Mouse (Mus musculus): ENCODE measurements at regions not wholly inside any gene's neighbourhood (a gene's known extent, or its start where the extent isn't known, plus 50 kb on each side); places are given as distances from the start of the nearest gene placed in this dataset.

- H3K36me3 ChIP-seq (ENCODE audit: control insufficient read depth, insufficient read depth, low read length), result no peaks in the 10 kb centered on the region
- peaks cover 8% of the 10 kb centered on the region for H3K27me3 ChIP-seq (ENCODE audit: control insufficient read depth, insufficient read depth, low read length)
- H3K4me2 ChIP-seq, result peak overlapping the region; percentile 14; the same call in 1 of the 2 replicates
- H3K27ac ChIP-seq (ENCODE audit: low read depth, low read length), result peak overlapping the region; percentile 62
- ATAC-seq (replicated peaks; ENCODE audit: insufficient number of reproducible peaks, low FRiP score, low TSS enrichment), result no peak
- H3K4me3 ChIP-seq (ENCODE audit: low read depth, low read length), result no peak overlapping the region
- H3K4me1 ChIP-seq (ENCODE audit: control insufficient read depth, insufficient read depth, low read length), result peaks cover 5% of the 10 kb centered on the region
- no peak overlapping the region for H3K9ac ChIP-seq (ENCODE audit: low read depth, low read length)
- WGBS (ENCODE audit: insufficient replicate concordance), result 54% methylated on average over 5 of the region's 5 CpGs
- H3K9me3 ChIP-seq (replicated peaks; ENCODE audit: control insufficient read depth, low read length), result no peaks in the 10 kb centered on the region
Measured at GRCm38 (mm10) chrX:99291965-99292364, 156.0 kb downstream of the Efnb1 start.

GRCm38 (mm10) chrX:99291423-99291963 is 155.6 kb downstream of the Efnb1 start:
- H3K4me1 ChIP-seq (ENCODE audit: control insufficient read depth, insufficient read depth, low read length), result peaks cover 5% of the 10 kb centered on the region
- H3K9me3 ChIP-seq (replicated peaks; ENCODE audit: control insufficient read depth, low read length), result no peaks in the 10 kb centered on the region
- H3K4me3 ChIP-seq (ENCODE audit: low read depth, low read length), result no peak overlapping the region
- H3K36me3 ChIP-seq (ENCODE audit: control insufficient read depth, insufficient read depth, low read length), result no peaks in the 10 kb centered on the region
- peak overlapping the region; percentile 62 for H3K27ac ChIP-seq (ENCODE audit: low read depth, low read length)
- H3K9ac ChIP-seq (ENCODE audit: low read depth, low read length), result no peak overlapping the region
- H3K4me2 ChIP-seq, result peak overlapping the region; percentile 14; the same call in 1 of the 2 replicates
- 27% methylated on average over 8 of the region's 10 CpGs for WGBS (ENCODE audit: insufficient replicate concordance)
- H3K27me3 ChIP-seq (ENCODE audit: control insufficient read depth, insufficient read depth, low read length), result peaks cover 8% of the 10 kb centered on the region
- peak; percentile 75 for ATAC-seq (replicated peaks; ENCODE audit: insufficient number of reproducible peaks, low FRiP score, low TSS enrichment)

DNA sequence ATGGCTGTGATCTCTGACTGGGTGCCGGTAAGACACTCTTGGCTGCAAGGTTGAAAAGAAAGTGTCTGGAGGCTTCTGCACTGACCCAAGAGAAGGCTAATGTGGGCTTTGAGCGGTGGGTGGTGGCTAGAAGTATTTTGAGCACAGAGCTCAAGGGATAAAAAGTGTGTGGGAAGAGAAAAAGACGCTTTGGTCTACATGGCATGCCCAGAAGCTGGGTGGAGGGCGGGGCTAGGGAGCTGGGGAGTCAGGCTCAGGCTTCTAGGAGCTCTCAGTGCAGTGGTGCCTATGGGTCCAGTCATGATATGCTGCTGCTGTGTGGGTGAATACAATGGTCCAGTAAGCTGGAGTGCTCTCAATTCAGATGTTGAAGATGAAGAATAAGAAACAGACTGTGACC is 152.1 kb downstream of the Efnb1 start:
- 66% methylated on average over 4 of the region's 4 CpGs for WGBS (ENCODE audit: insufficient replicate concordance)
- H3K27ac ChIP-seq (ENCODE audit: low read depth, low read length), result no peak overlapping the region
- H3K4me3 ChIP-seq (ENCODE audit: low read depth, low read length), result no peak overlapping the region
- ATAC-seq (replicated peaks; ENCODE audit: insufficient number of reproducible peaks, low FRiP score, low TSS enrichment), result no peak
- H3K4me1 ChIP-seq (ENCODE audit: control insufficient read depth, insufficient read depth, low read length), result peaks cover 13% of the 10 kb centered on the region
- H3K9ac ChIP-seq (ENCODE audit: low read depth, low read length), result no peak overlapping the region
- no peaks in the 10 kb centered on the region for H3K9me3 ChIP-seq (replicated peaks; ENCODE audit: control insufficient read depth, low read length)
- H3K4me2 ChIP-seq, result no peak overlapping the region
- peaks cover 10% of the 10 kb centered on the region for H3K27me3 ChIP-seq (ENCODE audit: control insufficient read depth, insufficient read depth, low read length)
- no peaks in the 10 kb centered on the region for H3K36me3 ChIP-seq (ENCODE audit: control insufficient read depth, insufficient read depth, low read length)

GRCm38 (mm10) chrX:99286876-99287275 is 150.9 kb downstream of the Efnb1 start:
- H3K27me3 ChIP-seq (ENCODE audit: control insufficient read depth, insufficient read depth, low read length), result peaks cover 10% of the 10 kb centered on the region
- ATAC-seq (replicated peaks; ENCODE audit: insufficient number of reproducible peaks, low FRiP score, low TSS enrichment), result no peak
- no peak overlapping the region for H3K27ac ChIP-seq (ENCODE audit: low read depth, low read length)

DNA sequence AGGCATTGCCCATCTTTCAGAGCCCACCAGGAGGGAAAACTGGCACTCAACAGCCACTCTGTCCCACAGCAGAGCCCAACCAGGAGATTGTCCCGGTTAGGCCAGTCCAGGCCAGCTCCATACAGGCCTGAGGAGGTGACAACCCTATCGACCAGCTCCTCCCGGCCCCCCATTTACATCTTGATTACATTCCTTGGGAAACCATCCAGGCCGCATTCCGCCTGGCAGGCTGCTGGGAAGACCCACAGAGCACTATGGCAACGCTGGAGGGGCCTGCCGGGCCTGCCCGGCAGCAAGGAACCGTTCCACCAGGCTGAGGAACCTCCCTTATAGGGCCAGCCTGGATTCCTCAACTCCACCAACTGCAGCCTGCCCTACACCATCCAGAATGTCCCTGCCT is 149.7 kb downstream of the Efnb1 start:
- WGBS (ENCODE audit: insufficient replicate concordance), result 23% methylated on average over 9 of the region's 9 CpGs
- Histone ChIP-seq H3K36me3 (ENCODE audit: control insufficient read depth, insufficient read depth, low read length) (no peaks in the 10 kb centered on the region), H3K4me2 (no peak overlapping the region), H3K9me3 (replicated peaks; ENCODE audit: control insufficient read depth, low read length) (no peaks in the 10 kb centered on the region), H3K4me3 (ENCODE audit: low read depth, low read length) (no peak overlapping the region), H3K27ac (ENCODE audit: low read depth, low read length) (peak overlapping the region; percentile 57), H3K4me1 (ENCODE audit: control insufficient read depth, insufficient read depth, low read length) (peaks cover 10% of the 10 kb centered on the region), H3K9ac (ENCODE audit: low read depth, low read length) (no peak overlapping the region), H3K27me3 (ENCODE audit: control insufficient read depth, insufficient read depth, low read length) (peaks cover 12% of the 10 kb centered on the region; the same call in 1 of the 2 replicates)
- ATAC-seq (replicated peaks; ENCODE audit: insufficient number of reproducible peaks, low FRiP score, low TSS enrichment), result peak; percentile 72; the same call in 1 of the 2 replicates

More at GRCm38 (mm10) chrX:99286876-99287275, 150.9 kb downstream of the Efnb1 start:
- H3K9ac ChIP-seq (ENCODE audit: low read depth, low read length), result no peak overlapping the region
- H3K9me3 ChIP-seq (replicated peaks; ENCODE audit: control insufficient read depth, low read length), result no peaks in the 10 kb centered on the region
- H3K4me2 ChIP-seq, result no peak overlapping the region
- no peak overlapping the region for H3K4me3 ChIP-seq (ENCODE audit: low read depth, low read length)
- peaks cover 8% of the 10 kb centered on the region for H3K4me1 ChIP-seq (ENCODE audit: control insufficient read depth, insufficient read depth, low read length)
- H3K36me3 ChIP-seq (ENCODE audit: control insufficient read depth, insufficient read depth, low read length), result no peaks in the 10 kb centered on the region
- 53% methylated on average over 2 of the region's 2 CpGs for WGBS (ENCODE audit: insufficient replicate concordance)

DNA sequence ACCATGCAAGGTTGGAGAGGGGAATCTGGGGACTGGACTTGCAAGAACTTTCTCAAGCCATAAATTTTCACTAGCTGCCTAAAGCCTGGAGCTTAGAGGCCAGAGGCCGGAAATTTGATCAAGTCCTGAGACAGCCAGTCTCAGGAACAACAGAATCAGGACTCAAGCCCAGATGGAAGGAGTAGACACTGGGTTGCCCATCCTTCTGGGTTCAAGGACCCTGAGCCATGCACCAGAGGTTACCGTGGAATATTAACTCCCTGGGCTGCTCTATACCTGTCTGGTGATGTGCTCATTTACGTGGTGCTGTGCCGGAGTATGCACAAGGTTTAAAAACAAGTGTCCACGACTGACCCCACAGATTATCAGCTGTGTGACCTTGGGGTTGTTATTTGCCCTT is 145.1 kb downstream of the Efnb1 start:
- Histone ChIP-seq H3K27me3 (ENCODE audit: control insufficient read depth, insufficient read depth, low read length) (peaks cover 13% of the 10 kb centered on the region), H3K4me2 (no peak overlapping the region), H3K9me3 (replicated peaks; ENCODE audit: control insufficient read depth, low read length) (no peaks in the 10 kb centered on the region), H3K9ac (ENCODE audit: low read depth, low read length) (no peak overlapping the region), H3K36me3 (ENCODE audit: control insufficient read depth, insufficient read depth, low read length) (no peaks in the 10 kb centered on the region), H3K27ac (ENCODE audit: low read depth, low read length) (no peak overlapping the region), H3K4me3 (ENCODE audit: low read depth, low read length) (no peak overlapping the region), H3K4me1 (ENCODE audit: control insufficient read depth, insufficient read depth, low read length) (peaks cover 8% of the 10 kb centered on the region)
- WGBS (ENCODE audit: insufficient replicate concordance), result 71% methylated on average over 5 of the region's 5 CpGs
- no peak for ATAC-seq (replicated peaks; ENCODE audit: insufficient number of reproducible peaks, low FRiP score, low TSS enrichment)

- Histone ChIP-seq H3K4me3 (ENCODE audit: low read depth, low read length) (no peak overlapping the region), H3K9ac (ENCODE audit: low read depth, low read length) (no peak overlapping the region), H3K36me3 (ENCODE audit: control insufficient read depth, insufficient read depth, low read length) (no peaks in the 10 kb centered on the region), H3K27me3 (ENCODE audit: control insufficient read depth, insufficient read depth, low read length) (peaks cover 17% of the 10 kb centered on the region), H3K4me2 (no peak overlapping the region), H3K27ac (ENCODE audit: low read depth, low read length) (no peak overlapping the region), H3K4me1 (ENCODE audit: control insufficient read depth, insufficient read depth, low read length) (peaks cover 5% of the 10 kb centered on the region; the same call in 1 of the 2 replicates), H3K9me3 (replicated peaks; ENCODE audit: control insufficient read depth, low read length) (no peaks in the 10 kb centered on the region)
- WGBS (ENCODE audit: insufficient replicate concordance), result 48% methylated on average over 5 of the region's 5 CpGs
- no peak for ATAC-seq (replicated peaks; ENCODE audit: insufficient number of reproducible peaks, low FRiP score, low TSS enrichment)
Measured at GRCm38 (mm10) chrX:99280543-99280942, 144.6 kb downstream of the Efnb1 start.

GRCm38 (mm10) chrX:99275536-99275935 is 139.6 kb downstream of the Efnb1 start:
- peaks cover 8% of the 10 kb centered on the region for H3K27me3 ChIP-seq (ENCODE audit: control insufficient read depth, insufficient read depth, low read length)
- no peaks in the 10 kb centered on the region for H3K4me1 ChIP-seq (ENCODE audit: control insufficient read depth, insufficient read depth, low read length)

DNA sequence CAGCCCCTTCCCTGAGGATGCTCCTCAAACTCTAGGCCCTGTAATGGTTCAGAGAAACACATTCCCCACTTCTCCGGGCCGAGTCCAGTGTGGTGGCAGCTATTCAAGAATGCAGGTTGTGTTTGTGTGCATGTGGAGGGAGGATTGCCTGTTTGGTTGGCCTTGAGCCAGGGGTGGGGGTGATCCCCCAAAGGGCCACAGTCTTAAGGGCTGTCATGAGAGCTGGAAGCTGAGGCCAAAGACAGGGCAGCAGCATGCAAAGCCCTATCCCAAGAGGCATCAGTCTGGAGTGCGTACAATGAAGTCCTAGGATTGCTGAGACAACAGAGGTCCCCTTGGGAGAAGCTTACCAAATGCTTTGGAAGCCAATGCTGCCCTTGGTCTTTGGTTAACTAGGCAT is 136.0 kb downstream of the Efnb1 start:
- 67% methylated on average over 3 of the region's 3 CpGs for WGBS (ENCODE audit: insufficient replicate concordance)
- Histone ChIP-seq H3K27me3 (ENCODE audit: control insufficient read depth, insufficient read depth, low read length) (peaks cover 4% of the 10 kb centered on the region), H3K9ac (ENCODE audit: low read depth, low read length) (no peak overlapping the region)

More at GRCm38 (mm10) chrX:99275536-99275935, 139.6 kb downstream of the Efnb1 start:
- 71% methylated on average over 5 of the region's 5 CpGs for WGBS (ENCODE audit: insufficient replicate concordance)
- no peaks in the 10 kb centered on the region for H3K9me3 ChIP-seq (replicated peaks; ENCODE audit: control insufficient read depth, low read length)
- no peak overlapping the region for H3K27ac ChIP-seq (ENCODE audit: low read depth, low read length)
- no peak overlapping the region for H3K4me3 ChIP-seq (ENCODE audit: low read depth, low read length)
- H3K36me3 ChIP-seq (ENCODE audit: control insufficient read depth, insufficient read depth, low read length), result no peaks in the 10 kb centered on the region
- H3K9ac ChIP-seq (ENCODE audit: low read depth, low read length), result no peak overlapping the region
- no peak overlapping the region for H3K4me2 ChIP-seq
- no peak for ATAC-seq (replicated peaks; ENCODE audit: insufficient number of reproducible peaks, low FRiP score, low TSS enrichment)

More for the DNA sequence above, 136.0 kb downstream of the Efnb1 start:
- no peak overlapping the region for H3K27ac ChIP-seq (ENCODE audit: low read depth, low read length)
- ATAC-seq (replicated peaks; ENCODE audit: insufficient number of reproducible peaks, low FRiP score, low TSS enrichment), result no peak
- H3K36me3 ChIP-seq (ENCODE audit: control insufficient read depth, insufficient read depth, low read length), result no peaks in the 10 kb centered on the region
- H3K4me2 ChIP-seq, result no peak overlapping the region
- H3K4me1 ChIP-seq (ENCODE audit: control insufficient read depth, insufficient read depth, low read length), result no peaks in the 10 kb centered on the region
- no peak overlapping the region for H3K4me3 ChIP-seq (ENCODE audit: low read depth, low read length)
- H3K9me3 ChIP-seq (replicated peaks; ENCODE audit: control insufficient read depth, low read length), result no peaks in the 10 kb centered on the region

All from heart, embryonic 11.5 days (tissue).